Mouse (Mus musculus) cortical plate, adult 2 months (tissue): ENCODE measurements around the gene Uxs1.

ENCODE experiments used
- CTCF ChIP-seq: fragments of 200-500 bp; IDR thresholded peaks from 2 replicates; pipeline ENCODE4 v1.5.1; 2011; ENCODE audit warnings: mild to moderate bottlenecking, control low read depth, low read length; ENCODE audit not compliant: insufficient read depth; ENCODE audit errors: extremely low read depth
- POLR2A ChIP-seq: fragments of 200-500 bp; IDR thresholded peaks from 2 replicates; pipeline ENCODE4 v1.6.1; 2011; ENCODE audit warnings: mild to moderate bottlenecking, low read length, control low read depth; ENCODE audit not compliant: insufficient read depth; ENCODE audit errors: extremely low read depth

DNA sequence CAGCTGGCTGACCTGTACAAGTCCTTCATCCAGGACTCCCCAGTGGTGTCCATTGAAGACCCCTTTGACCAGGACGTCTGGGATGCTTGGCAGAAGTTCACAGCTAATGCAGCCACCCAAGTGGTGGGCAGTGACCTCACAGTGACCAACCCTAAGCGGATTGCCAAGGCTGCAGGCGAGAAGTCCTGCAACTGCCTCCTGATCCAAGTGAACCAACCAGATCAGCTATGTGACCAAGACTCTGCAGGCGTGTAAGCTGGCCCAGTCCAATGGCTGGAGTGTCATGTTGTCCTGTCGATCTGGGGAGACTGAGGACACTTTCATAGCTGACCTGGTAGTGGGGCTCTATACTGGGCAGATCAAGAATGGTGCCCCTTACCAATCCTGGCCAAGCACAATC lies 40.9 kb downstream of the Uxs1 start:
- TF ChIP-seq CTCF (no peak), POLR2A (no peak)
